Mouse (Mus musculus): ENCODE measurements around the gene Dbp. TPM values are rescaled to one million over a fixed set of nuclear protein-coding genes. Genes with fewer than 3 reads are reported as not detected.
A peak's percentile ranks its signal among the peaks of the same experiment; 100 is the strongest.

The Dbp gene
- polyA plus RNA-seq, 2 experiments: 0.51 to 0.69 TPM

DNA sequence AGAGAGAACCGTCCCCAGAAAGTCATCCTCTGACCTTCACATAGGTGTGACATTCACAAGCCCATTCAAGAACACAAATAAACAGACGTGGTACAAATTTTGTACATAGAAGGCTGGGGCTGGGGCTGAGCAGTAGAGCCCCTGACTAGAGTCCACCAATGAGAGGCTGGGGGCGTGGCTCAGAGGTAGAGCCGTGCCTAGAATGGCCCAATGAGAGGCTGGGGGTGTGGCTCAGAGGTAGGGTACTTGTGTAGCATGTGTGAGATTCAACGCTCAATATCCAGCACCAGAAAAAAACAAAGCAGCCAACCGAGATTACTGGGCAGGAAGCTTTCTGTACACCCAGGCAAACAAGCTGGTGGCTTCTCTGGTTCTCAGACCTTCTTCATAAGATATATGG, 50.8 kb downstream of the Dbp start:
- peaks cover 7% of the 10 kb centered on the region for H3K27me3 ChIP-seq (ENCODE audit: control insufficient read depth, insufficient read depth, low read length)
- H3K4me1 ChIP-seq (replicated peaks; ENCODE audit: control insufficient read depth in 2 of 2, insufficient read depth in 2 of 2, low read length in 1 of 2): no peaks in the 10 kb centered on the region; a peak in 1 of 4 replicates
- 45% methylated on average over 6 of the region's 6 CpGs for WGBS (ENCODE audit: insufficient replicate concordance)
- H3K4me2 ChIP-seq (ENCODE audit: low read depth): no peak overlapping the region
- no peak overlapping the region for H3K4me3 ChIP-seq (ENCODE audit: insufficient read depth in 1 of 2, low read depth in 2 of 2, low read length in 2 of 2)
- ATAC-seq (ENCODE audit: insufficient read depth) (no peak), DNase-seq (ENCODE audit: low read depth in 3 of 3, low spot score in 3 of 3) (no peak)
- no peaks in the 10 kb centered on the region for H3K36me3 ChIP-seq (replicated peaks; ENCODE audit: control insufficient read depth, insufficient read depth, low read depth)
- no peak overlapping the region for H3K9ac ChIP-seq (replicated peaks)
- H3K27ac ChIP-seq: no peak overlapping the region
- no peak for TF ChIP-seq EP300 (IDR thresholded peaks at IDR 0.05; ENCODE audit: low read depth)
- TF ChIP-seq CTCF (IDR thresholded peaks at IDR 0.05; ENCODE audit: low read depth): no peak
- no peaks in the 10 kb centered on the region for H3K9me3 ChIP-seq (ENCODE audit: control insufficient read depth, low read length)

DNA sequence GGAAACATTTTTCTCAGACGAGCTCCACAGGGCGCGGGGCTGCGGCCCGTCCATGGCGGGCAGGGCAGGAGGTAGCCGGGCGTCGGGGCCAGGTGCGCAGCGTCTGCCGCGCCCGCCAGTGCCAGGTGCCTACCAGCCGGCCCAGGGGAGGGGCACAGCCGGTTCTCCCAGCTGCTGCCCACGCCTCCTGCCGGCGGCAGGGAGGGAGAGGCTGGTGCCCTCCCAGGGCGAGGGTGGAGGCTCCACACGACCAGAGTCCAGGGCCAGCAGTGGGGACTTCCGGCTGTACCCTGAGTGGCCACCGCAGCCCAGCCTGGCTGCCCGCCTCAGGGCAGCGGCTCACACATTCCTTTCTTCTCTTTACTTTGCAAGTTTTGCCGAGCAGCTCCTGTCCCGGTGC, 54.5 kb downstream of the Dbp start:
- Histone ChIP-seq H3K4me1 (replicated peaks; ENCODE audit: control insufficient read depth in 2 of 2, insufficient read depth in 2 of 2, low read length in 1 of 2) (no peaks in the 10 kb centered on the region), H3K27me3 (ENCODE audit: control insufficient read depth, insufficient read depth, low read length) (peaks cover 7% of the 10 kb centered on the region), H3K4me3 (ENCODE audit: insufficient read depth in 1 of 2, low read depth in 2 of 2, low read length in 2 of 2) (no peak overlapping the region), H3K9ac (replicated peaks) (no peak overlapping the region), H3K4me2 (ENCODE audit: low read depth) (peak overlapping the region; percentile 28; the same call in 1 of the 2 replicates), H3K27ac (no peak overlapping the region), H3K9me3 (ENCODE audit: control insufficient read depth, low read length) (no peaks in the 10 kb centered on the region), H3K36me3 (replicated peaks; ENCODE audit: control insufficient read depth, insufficient read depth, low read depth) (no peaks in the 10 kb centered on the region)
- TF ChIP-seq EP300 (IDR thresholded peaks at IDR 0.05; ENCODE audit: low read depth) (no peak), CTCF (IDR thresholded peaks at IDR 0.05; ENCODE audit: low read depth) (no peak)
- ATAC-seq (ENCODE audit: insufficient read depth) (no peak), DNase-seq (ENCODE audit: low read depth in 3 of 3, low spot score in 3 of 3) (no peak)
- 11% methylated on average over 23 of the region's 27 CpGs for WGBS (ENCODE audit: insufficient replicate concordance)

Other genes starting within 250 kb of the Dbp start
Only the 30 nearest of the 34 such genes appear.
- gene Gm45808, start 218.3 kb upstream of the Dbp start, polyA plus RNA-seq (2012; rRNA removed): not detected in 2 replicates
- gene Gm45808, start 218.3 kb upstream of the Dbp start, polyA plus RNA-seq (2014; fragmentation: Nextera tagmentation; extraction: Ambion mirVana): 0.20 TPM in 1 of 2 replicates, not detected in the other
- gene Dhdh, start 216.3 kb upstream of the Dbp start, polyA plus RNA-seq (2012; rRNA removed): 1.5 and 2.2 TPM in 2 replicates
- 1.6 and 1.8 TPM in 2 replicates for gene Dhdh, start 216.3 kb upstream of the Dbp start, polyA plus RNA-seq (2014; fragmentation: Nextera tagmentation; extraction: Ambion mirVana)
- 48.2 and 58.8 TPM in 2 replicates for gene Nucb1, start 194.7 kb upstream of the Dbp start, polyA plus RNA-seq (2012; rRNA removed)
- 81.7 and 97.2 TPM in 2 replicates for gene Nucb1, start 194.7 kb upstream of the Dbp start, polyA plus RNA-seq (2014; fragmentation: Nextera tagmentation; extraction: Ambion mirVana)
- gene Ppp1r15a, start 178.8 kb upstream of the Dbp start, polyA plus RNA-seq (2012; rRNA removed): 79.3 and 140 TPM in 2 replicates
- gene Ppp1r15a, start 178.8 kb upstream of the Dbp start, polyA plus RNA-seq (2014; fragmentation: Nextera tagmentation; extraction: Ambion mirVana): 165 and 183 TPM in 2 replicates
- gene Plekha4, start 178.8 kb upstream of the Dbp start, polyA plus RNA-seq (2012; rRNA removed): 0.52 and 0.90 TPM in 2 replicates
- 0.40 and 0.41 TPM in 2 replicates for gene Plekha4, start 178.8 kb upstream of the Dbp start, polyA plus RNA-seq (2014; fragmentation: Nextera tagmentation; extraction: Ambion mirVana)
- gene Hsd17b14, start 150.2 kb upstream of the Dbp start, polyA plus RNA-seq (2012; rRNA removed): 0.95 and 2.1 TPM in 2 replicates
- gene Hsd17b14, start 150.2 kb upstream of the Dbp start, polyA plus RNA-seq (2014; fragmentation: Nextera tagmentation; extraction: Ambion mirVana): 1.2 and 2.5 TPM in 2 replicates
- gene Bcat2, start 134.9 kb upstream of the Dbp start, polyA plus RNA-seq (2012; rRNA removed): 38.8 and 40.6 TPM in 2 replicates
- 35.9 and 39.4 TPM in 2 replicates for gene Bcat2, start 134.9 kb upstream of the Dbp start, polyA plus RNA-seq (2014; fragmentation: Nextera tagmentation; extraction: Ambion mirVana)
- not detected in 2 replicates for gene Fgf21, start 89.6 kb upstream of the Dbp start, polyA plus RNA-seq (2012; rRNA removed)
- gene Fgf21, start 89.6 kb upstream of the Dbp start, polyA plus RNA-seq (2014; fragmentation: Nextera tagmentation; extraction: Ambion mirVana): not detected in 2 replicates
- gene Fut1, start 87.8 kb upstream of the Dbp start, polyA plus RNA-seq (2012; rRNA removed): not detected in 2 replicates
- gene Fut1, start 87.8 kb upstream of the Dbp start, polyA plus RNA-seq (2014; fragmentation: Nextera tagmentation; extraction: Ambion mirVana): not detected in 2 replicates
- gene Izumo1, start 83.3 kb upstream of the Dbp start, polyA plus RNA-seq (2012; rRNA removed): 0.10 and 0.15 TPM in 2 replicates
- 0.09 TPM in 1 of 2 replicates, not detected in the other for gene Izumo1, start 83.3 kb upstream of the Dbp start, polyA plus RNA-seq (2014; fragmentation: Nextera tagmentation; extraction: Ambion mirVana)
- 2.2 and 2.6 TPM in 2 replicates for gene Rasip1, start 77.6 kb upstream of the Dbp start, polyA plus RNA-seq (2012; rRNA removed)
- 1.3 and 2.6 TPM in 2 replicates for gene Rasip1, start 77.6 kb upstream of the Dbp start, polyA plus RNA-seq (2014; fragmentation: Nextera tagmentation; extraction: Ambion mirVana)
- gene Mamstr, start 65.1 kb upstream of the Dbp start, polyA plus RNA-seq (2012; rRNA removed): 0.25 and 0.56 TPM in 2 replicates
- 0.18 TPM in 1 of 2 replicates, not detected in the other for gene Mamstr, start 65.1 kb upstream of the Dbp start, polyA plus RNA-seq (2014; fragmentation: Nextera tagmentation; extraction: Ambion mirVana)
- gene Fut2, start 38.7 kb upstream of the Dbp start, polyA plus RNA-seq (2012; rRNA removed): 0.17 TPM in 1 of 2 replicates, not detected in the other
- gene Fut2, start 38.7 kb upstream of the Dbp start, polyA plus RNA-seq (2014; fragmentation: Nextera tagmentation; extraction: Ambion mirVana): not detected in 2 replicates
- gene Ntn5, start 21.1 kb upstream of the Dbp start, polyA plus RNA-seq (2012; rRNA removed): 0.04 TPM in 1 of 2 replicates, not detected in the other
- gene Ntn5, start 21.1 kb upstream of the Dbp start, polyA plus RNA-seq (2014; fragmentation: Nextera tagmentation; extraction: Ambion mirVana): not detected in 2 replicates
- 0.02 and 0.03 TPM in 2 replicates for gene Sec1, start 10.7 kb upstream of the Dbp start, polyA plus RNA-seq (2012; rRNA removed)
- not detected in 2 replicates for gene Sec1, start 10.7 kb upstream of the Dbp start, polyA plus RNA-seq (2014; fragmentation: Nextera tagmentation; extraction: Ambion mirVana)
- gene Car11, start 5.2 kb upstream of the Dbp start, polyA plus RNA-seq (2012; rRNA removed): 0.23 and 0.58 TPM in 2 replicates
- 0.42 and 0.44 TPM in 2 replicates for gene Car11, start 5.2 kb upstream of the Dbp start, polyA plus RNA-seq (2014; fragmentation: Nextera tagmentation; extraction: Ambion mirVana)
- gene Rpl18, start 10.4 kb downstream of the Dbp start, polyA plus RNA-seq (2012; rRNA removed): 499 and 605 TPM in 2 replicates
- 832 and 846 TPM in 2 replicates for gene Rpl18, start 10.4 kb downstream of the Dbp start, polyA plus RNA-seq (2014; fragmentation: Nextera tagmentation; extraction: Ambion mirVana)
- 7.6 and 9.1 TPM in 2 replicates for gene Sphk2, start 12.9 kb downstream of the Dbp start, polyA plus RNA-seq (2012; rRNA removed)
- gene Sphk2, start 12.9 kb downstream of the Dbp start, polyA plus RNA-seq (2014; fragmentation: Nextera tagmentation; extraction: Ambion mirVana): 5.8 and 9.0 TPM in 2 replicates
- gene Fam83e, start 16.1 kb downstream of the Dbp start, polyA plus RNA-seq (2012; rRNA removed): 0.31 and 0.32 TPM in 2 replicates
- 0.14 and 0.32 TPM in 2 replicates for gene Fam83e, start 16.1 kb downstream of the Dbp start, polyA plus RNA-seq (2014; fragmentation: Nextera tagmentation; extraction: Ambion mirVana)
- gene Spaca4, start 20.7 kb downstream of the Dbp start, polyA plus RNA-seq (2012; rRNA removed): not detected in 2 replicates
- gene Spaca4, start 20.7 kb downstream of the Dbp start, polyA plus RNA-seq (2014; fragmentation: Nextera tagmentation; extraction: Ambion mirVana): not detected in 2 replicates
- gene Lmtk3, start 78.7 kb downstream of the Dbp start, polyA plus RNA-seq (2012; rRNA removed): 0.18 and 0.48 TPM in 2 replicates
- gene Lmtk3, start 78.7 kb downstream of the Dbp start, polyA plus RNA-seq (2014; fragmentation: Nextera tagmentation; extraction: Ambion mirVana): not detected in 2 replicates
- gene Sult2b1, start 79.6 kb downstream of the Dbp start, polyA plus RNA-seq (2012; rRNA removed): 0.06 and 0.35 TPM in 2 replicates
- 0.15 and 0.43 TPM in 2 replicates for gene Sult2b1, start 79.6 kb downstream of the Dbp start, polyA plus RNA-seq (2014; fragmentation: Nextera tagmentation; extraction: Ambion mirVana)
- 14.5 and 19.4 TPM in 2 replicates for gene Cyth2, start 109.5 kb downstream of the Dbp start, polyA plus RNA-seq (2012; rRNA removed)
- gene Cyth2, start 109.5 kb downstream of the Dbp start, polyA plus RNA-seq (2014; fragmentation: Nextera tagmentation; extraction: Ambion mirVana): 23.0 and 26.5 TPM in 2 replicates
- 0.06 and 0.11 TPM in 2 replicates for gene Kcnj14, start 119.7 kb downstream of the Dbp start, polyA plus RNA-seq (2012; rRNA removed)
- 0.06 and 0.19 TPM in 2 replicates for gene Kcnj14, start 119.7 kb downstream of the Dbp start, polyA plus RNA-seq (2014; fragmentation: Nextera tagmentation; extraction: Ambion mirVana)
- gene Grwd1, start 125.9 kb downstream of the Dbp start, polyA plus RNA-seq (2012; rRNA removed): 11.2 and 12.8 TPM in 2 replicates
- gene Grwd1, start 125.9 kb downstream of the Dbp start, polyA plus RNA-seq (2014; fragmentation: Nextera tagmentation; extraction: Ambion mirVana): 23.0 and 23.7 TPM in 2 replicates
- 53.9 and 74.6 TPM in 2 replicates for gene Kdelr1, start 167.7 kb downstream of the Dbp start, polyA plus RNA-seq (2012; rRNA removed)
- 33.9 and 34.8 TPM in 2 replicates for gene Kdelr1, start 167.7 kb downstream of the Dbp start, polyA plus RNA-seq (2014; fragmentation: Nextera tagmentation; extraction: Ambion mirVana)
- gene Grin2d, start 173.3 kb downstream of the Dbp start, polyA plus RNA-seq (2012; rRNA removed): 0.11 and 0.13 TPM in 2 replicates
- 0.01 TPM in 1 of 2 replicates, not detected in the other for gene Grin2d, start 173.3 kb downstream of the Dbp start, polyA plus RNA-seq (2014; fragmentation: Nextera tagmentation; extraction: Ambion mirVana)
- 0.86 and 1.2 TPM in 2 replicates for gene Syngr4, start 191.6 kb downstream of the Dbp start, polyA plus RNA-seq (2012; rRNA removed)
- gene Syngr4, start 191.6 kb downstream of the Dbp start, polyA plus RNA-seq (2014; fragmentation: Nextera tagmentation; extraction: Ambion mirVana): 1.2 and 1.3 TPM in 2 replicates
- 8.6 and 10.2 TPM in 2 replicates for gene Tmem143, start 191.9 kb downstream of the Dbp start, polyA plus RNA-seq (2012; rRNA removed)
- gene Tmem143, start 191.9 kb downstream of the Dbp start, polyA plus RNA-seq (2014; fragmentation: Nextera tagmentation; extraction: Ambion mirVana): 2.4 and 2.7 TPM in 2 replicates
- gene Emp3, start 216.3 kb downstream of the Dbp start, polyA plus RNA-seq (2012; rRNA removed): 29.0 and 39.6 TPM in 2 replicates
- 54.9 and 61.8 TPM in 2 replicates for gene Emp3, start 216.3 kb downstream of the Dbp start, polyA plus RNA-seq (2014; fragmentation: Nextera tagmentation; extraction: Ambion mirVana)